Mouse (Mus musculus) embryonic facial prominence, embryonic 13.5 days (tissue): Measurements from ENCODE around the gene Lrrc52. TPM values are rescaled to one million over a fixed set of nuclear protein-coding genes. Genes with fewer than 3 reads are reported as not detected.

Experiments used
- ATAC-seq: fragments of 200-750 bp; cut with Nextera tagmentation; 2 replicates; pipeline ENCODE4 v1.8.0; 2017; ENCODE audit warnings: low read depth; ENCODE audit not compliant: insufficient number of reproducible peaks, insufficient read depth, low FRiP score, low TSS enrichment
- H3K27ac ChIP-seq: fragments of 300-500 bp; sonication (generic); 2 replicates; pipeline ENCODE4 v1.5.1; 2015; ENCODE audit warnings: moderate library complexity, mild to moderate bottlenecking, inconsistent platforms
- H3K27me3 ChIP-seq: fragments of 300-500 bp; sonication (generic); 2 replicates; pipeline ENCODE4 v1.6.1; 2015; ENCODE audit warnings: mild to moderate bottlenecking, inconsistent platforms
- H3K36me3 ChIP-seq: fragments of 300-500 bp; sonication (generic); 2 replicates; pipeline ENCODE4 v1.6.1; 2015; ENCODE audit warnings: mild to moderate bottlenecking, inconsistent platforms
- H3K4me1 ChIP-seq: fragments of 300-500 bp; sonication (generic); 2 replicates; pipeline ENCODE4 v1.6.1; 2015; ENCODE audit warnings: inconsistent platforms
- H3K4me2 ChIP-seq: fragments of 300-500 bp; sonication (generic); 2 replicates; pipeline ENCODE4 v1.6.1; 2015; ENCODE audit warnings: moderate library complexity, mild to moderate bottlenecking, inconsistent platforms
- H3K4me3 ChIP-seq: fragments of 300-500 bp; sonication (generic); 2 replicates; pipeline ENCODE4 v1.5.1; 2015; ENCODE audit warnings: mild to moderate bottlenecking, inconsistent platforms
- H3K9ac ChIP-seq: fragments of 300-500 bp; sonication (generic); 2 replicates; pipeline ENCODE4 v1.6.1; 2015; ENCODE audit warnings: mild to moderate bottlenecking, inconsistent platforms
- H3K9me3 ChIP-seq: fragments of 300-500 bp; sonication (generic); 2 replicates; pipeline ENCODE4 v1.6.1; 2016; ENCODE audit warnings: inconsistent platforms
- WGBS: fragments of 180-500 bp; shearing (Covaris S2); methylation state at CpG from one replicate; pipeline ENCODE4 v1.1.7; 2015; ENCODE audit warnings: mixed read lengths; 5-methylcytosine and 5-hydroxymethylcytosine counted together
- polyA plus RNA-seq: library from polyadenylated mRNA; unstranded; fragments of >200 nt; fragmentation: Nextera tagmentation; extraction: Ambion mirVana; gene quantifications from 2 replicates; pipeline ENCODE4 v1.2.1, GENCODE M21; 2015

The Lrrc52 gene
- polyA plus RNA-seq, 1 experiment from 2014 or later, result not detected

- no peaks in the 10 kb centered on the region for H3K4me1 ChIP-seq
- no peak overlapping the region for H3K4me3 ChIP-seq
- no peaks in the 10 kb centered on the region for H3K36me3 ChIP-seq
- no peak for ATAC-seq
- H3K27ac ChIP-seq, result no peak overlapping the region
- no peak overlapping the region for H3K9ac ChIP-seq
- H3K27me3 ChIP-seq, result no peaks in the 10 kb centered on the region
- H3K9me3 ChIP-seq, result no peaks in the 10 kb centered on the region
- no peak overlapping the region for H3K4me2 ChIP-seq
- 29% methylated on average over 4 of the region's 4 CpGs for WGBS
Measured at GRCm38 (mm10) chr1:167473585-167473984, 7.0 kb upstream of the Lrrc52 start.

GRCm38 (mm10) chr1:167467916-167468315 is 1.3 kb upstream of the Lrrc52 start:
- no peaks in the 10 kb centered on the region for H3K9me3 ChIP-seq
- 67% methylated on average over 5 of the region's 5 CpGs for WGBS

GRCm38 (mm10) chr1:167457311-167457710 is 9.3 kb downstream of the Lrrc52 start:
- Histone ChIP-seq H3K9me3 (no peaks in the 10 kb centered on the region), H3K36me3 (no peaks in the 10 kb centered on the region), H3K4me2 (no peak overlapping the region), H3K9ac (no peak overlapping the region), H3K4me1 (no peaks in the 10 kb centered on the region), H3K27ac (no peak overlapping the region), H3K4me3 (no peak overlapping the region), H3K27me3 (no peaks in the 10 kb centered on the region)
- no peak for ATAC-seq
- 65% methylated on average over 3 of the region's 3 CpGs for WGBS

More at GRCm38 (mm10) chr1:167467916-167468315, 1.3 kb upstream of the Lrrc52 start:
- Histone ChIP-seq H3K4me2 (no peak overlapping the region), H3K36me3 (no peaks in the 10 kb centered on the region), H3K4me3 (no peak overlapping the region), H3K27me3 (0 out of 2 replicates have a peak, but pooled peaks cover 3% of the 10 kb centered on the region), H3K27ac (no peak overlapping the region), H3K9ac (no peak overlapping the region), H3K4me1 (no peaks in the 10 kb centered on the region)
- no peak for ATAC-seq

GRCm38 (mm10) chr1:167453048-167453447 is 13.5 kb downstream of the Lrrc52 start:
- ATAC-seq, result no peak
- H3K27ac ChIP-seq, result no peak overlapping the region

DNA sequence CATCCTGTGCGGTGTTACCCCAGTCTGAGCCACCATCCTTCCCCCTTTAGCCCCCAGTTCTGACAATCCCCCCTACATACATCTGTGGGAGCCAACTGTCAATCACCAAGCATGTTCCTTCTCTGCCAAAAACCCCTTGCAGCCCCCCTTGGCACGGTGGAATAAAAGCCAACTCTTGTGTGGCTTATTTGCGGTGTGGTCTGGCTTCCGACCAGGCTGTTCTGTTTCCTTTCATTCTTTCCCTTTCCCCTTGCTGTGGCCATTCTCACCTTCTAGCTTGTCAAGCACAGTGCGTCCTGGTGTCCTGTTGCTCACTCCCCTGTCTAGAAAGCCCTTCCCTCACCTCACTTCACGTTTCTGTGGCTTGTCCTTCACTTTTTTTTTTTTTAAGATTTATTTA is 14.1 kb downstream of the Lrrc52 start:
- Histone ChIP-seq H3K4me2 (no peak overlapping the region), H3K36me3 (no peaks in the 10 kb centered on the region), H3K4me1 (no peaks in the 10 kb centered on the region), H3K9ac (no peak overlapping the region), H3K27ac (no peak overlapping the region), H3K4me3 (no peak overlapping the region), H3K9me3 (no peaks in the 10 kb centered on the region), H3K27me3 (no peaks in the 10 kb centered on the region)
- WGBS, result 66% methylated on average over 6 of the region's 6 CpGs
- no peak for ATAC-seq

More at GRCm38 (mm10) chr1:167453048-167453447, 13.5 kb downstream of the Lrrc52 start:
- Histone ChIP-seq H3K4me1 (no peaks in the 10 kb centered on the region), H3K4me2 (no peak overlapping the region), H3K36me3 (no peaks in the 10 kb centered on the region), H3K9me3 (no peaks in the 10 kb centered on the region), H3K9ac (no peak overlapping the region), H3K27me3 (no peaks in the 10 kb centered on the region), H3K4me3 (no peak overlapping the region)
- 86% methylated on average over 3 of the region's 3 CpGs for WGBS

DNA sequence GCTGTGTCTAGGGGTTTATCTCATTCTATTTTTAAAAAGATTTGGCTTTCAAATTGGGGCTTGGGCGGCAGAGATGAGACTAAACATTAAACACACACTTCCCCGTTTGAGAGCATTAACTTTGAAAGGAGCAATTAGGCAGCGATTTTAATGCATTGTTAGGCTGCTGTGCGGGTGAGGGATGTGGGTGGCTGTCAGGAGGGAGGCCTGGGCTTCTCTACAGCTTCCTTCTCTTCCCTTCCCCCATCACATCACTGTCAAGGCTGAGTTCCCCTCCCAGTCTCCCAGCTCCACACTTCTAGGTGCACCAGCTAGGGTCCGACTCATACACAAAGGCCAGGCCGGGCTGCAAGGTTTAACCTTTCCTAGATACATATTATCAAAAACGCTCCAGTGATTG is 18.0 kb downstream of the Lrrc52 start:
- Histone ChIP-seq H3K4me1 (no peaks in the 10 kb centered on the region), H3K9me3 (no peaks in the 10 kb centered on the region), H3K27me3 (no peaks in the 10 kb centered on the region), H3K4me2 (no peak overlapping the region), H3K4me3 (no peak overlapping the region), H3K36me3 (no peaks in the 10 kb centered on the region), H3K9ac (no peak overlapping the region), H3K27ac (no peak overlapping the region)
- WGBS, result 36% methylated on average over 7 of the region's 7 CpGs
- no peak for ATAC-seq

DNA sequence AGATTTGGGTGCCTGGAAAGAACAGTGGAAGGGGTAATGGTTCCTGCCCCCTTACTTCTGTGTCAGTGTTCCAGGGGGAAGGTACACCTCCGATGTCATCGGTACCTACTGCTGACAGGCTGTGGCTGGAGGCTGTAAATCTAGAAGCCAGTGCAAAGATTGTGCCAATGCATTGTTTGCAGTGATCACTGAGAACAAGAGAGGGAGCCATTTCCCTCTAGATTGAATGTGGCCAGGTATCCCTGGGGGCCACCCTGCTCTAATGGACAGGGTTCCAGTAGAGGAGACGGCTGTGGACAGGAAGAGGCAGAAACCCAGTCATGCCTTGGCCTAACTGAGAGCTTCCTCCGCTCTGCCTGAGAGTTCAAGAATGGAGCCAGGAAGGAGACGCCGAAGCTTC is 18.5 kb downstream of the Lrrc52 start:
- no peaks in the 10 kb centered on the region for H3K4me1 ChIP-seq
- H3K27ac ChIP-seq, result no peak overlapping the region

GRCm38 (mm10) chr1:167446516-167446915 is 20.1 kb downstream of the Lrrc52 start:
- Histone ChIP-seq H3K36me3 (no peaks in the 10 kb centered on the region), H3K9me3 (no peaks in the 10 kb centered on the region), H3K9ac (no peak overlapping the region), H3K4me3 (no peak overlapping the region), H3K27ac (no peak overlapping the region), H3K4me1 (no peaks in the 10 kb centered on the region), H3K4me2 (no peak overlapping the region), H3K27me3 (no peaks in the 10 kb centered on the region)
- ATAC-seq, result no peak
- WGBS, result 88% methylated on average over 6 of the region's 6 CpGs

More for the DNA sequence above, 18.5 kb downstream of the Lrrc52 start:
- Histone ChIP-seq H3K36me3 (no peaks in the 10 kb centered on the region), H3K4me3 (no peak overlapping the region), H3K27me3 (no peaks in the 10 kb centered on the region), H3K4me2 (no peak overlapping the region), H3K9me3 (no peaks in the 10 kb centered on the region), H3K9ac (no peak overlapping the region)
- ATAC-seq, result no peak
- 60% methylated on average over 6 of the region's 6 CpGs for WGBS

DNA sequence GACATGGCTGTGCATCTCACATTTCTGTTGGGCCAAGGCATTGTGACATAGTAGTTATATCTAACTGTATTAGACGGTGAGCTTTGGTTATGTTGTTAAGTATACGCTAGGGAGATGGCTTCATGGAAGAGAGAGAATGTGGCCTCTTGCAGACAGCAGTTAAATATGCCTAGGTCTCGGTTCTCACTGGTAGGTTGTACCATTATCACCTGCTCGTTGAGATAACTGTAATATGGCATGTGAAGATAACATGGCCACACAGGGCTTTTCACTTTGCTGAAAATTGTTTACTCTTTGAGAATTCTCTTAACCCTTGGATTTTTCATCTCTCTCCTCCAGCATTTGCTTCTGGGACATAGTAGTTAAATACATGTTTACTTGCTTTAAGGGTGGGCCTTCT is 21.4 kb downstream of the Lrrc52 start:
- Histone ChIP-seq H3K27ac (no peak overlapping the region), H3K4me3 (no peak overlapping the region), H3K9ac (no peak overlapping the region), H3K36me3 (no peaks in the 10 kb centered on the region), H3K4me2 (no peak overlapping the region), H3K4me1 (no peaks in the 10 kb centered on the region), H3K9me3 (no peaks in the 10 kb centered on the region), H3K27me3 (no peaks in the 10 kb centered on the region)
- WGBS, result 89% methylated on average over 4 of the region's 4 CpGs
- ATAC-seq, result no peak

- H3K4me1 ChIP-seq, result no peaks in the 10 kb centered on the region
- ATAC-seq, result no peak
- H3K27ac ChIP-seq, result no peak overlapping the region
- no peak overlapping the region for H3K9ac ChIP-seq
- WGBS, result 45% methylated on average over 9 of the region's 9 CpGs
- no peaks in the 10 kb centered on the region for H3K27me3 ChIP-seq
- no peaks in the 10 kb centered on the region for H3K36me3 ChIP-seq
- no peaks in the 10 kb centered on the region for H3K9me3 ChIP-seq
- H3K4me2 ChIP-seq, result no peak overlapping the region
- no peak overlapping the region for H3K4me3 ChIP-seq
Measured at GRCm38 (mm10) chr1:167438231-167438885, 28.2 kb downstream of the Lrrc52 start.

GRCm38 (mm10) chr1:167437091-167437490 is 29.5 kb downstream of the Lrrc52 start:
- no peaks in the 10 kb centered on the region for H3K4me1 ChIP-seq
- H3K27ac ChIP-seq, result no peak overlapping the region
- no peaks in the 10 kb centered on the region for H3K27me3 ChIP-seq
- no peak overlapping the region for H3K9ac ChIP-seq
- no peaks in the 10 kb centered on the region for H3K9me3 ChIP-seq
- no peaks in the 10 kb centered on the region for H3K36me3 ChIP-seq
- no peak overlapping the region for H3K4me2 ChIP-seq
- ATAC-seq, result no peak
- no peak overlapping the region for H3K4me3 ChIP-seq
- 66% methylated on average over 7 of the region's 7 CpGs for WGBS

DNA sequence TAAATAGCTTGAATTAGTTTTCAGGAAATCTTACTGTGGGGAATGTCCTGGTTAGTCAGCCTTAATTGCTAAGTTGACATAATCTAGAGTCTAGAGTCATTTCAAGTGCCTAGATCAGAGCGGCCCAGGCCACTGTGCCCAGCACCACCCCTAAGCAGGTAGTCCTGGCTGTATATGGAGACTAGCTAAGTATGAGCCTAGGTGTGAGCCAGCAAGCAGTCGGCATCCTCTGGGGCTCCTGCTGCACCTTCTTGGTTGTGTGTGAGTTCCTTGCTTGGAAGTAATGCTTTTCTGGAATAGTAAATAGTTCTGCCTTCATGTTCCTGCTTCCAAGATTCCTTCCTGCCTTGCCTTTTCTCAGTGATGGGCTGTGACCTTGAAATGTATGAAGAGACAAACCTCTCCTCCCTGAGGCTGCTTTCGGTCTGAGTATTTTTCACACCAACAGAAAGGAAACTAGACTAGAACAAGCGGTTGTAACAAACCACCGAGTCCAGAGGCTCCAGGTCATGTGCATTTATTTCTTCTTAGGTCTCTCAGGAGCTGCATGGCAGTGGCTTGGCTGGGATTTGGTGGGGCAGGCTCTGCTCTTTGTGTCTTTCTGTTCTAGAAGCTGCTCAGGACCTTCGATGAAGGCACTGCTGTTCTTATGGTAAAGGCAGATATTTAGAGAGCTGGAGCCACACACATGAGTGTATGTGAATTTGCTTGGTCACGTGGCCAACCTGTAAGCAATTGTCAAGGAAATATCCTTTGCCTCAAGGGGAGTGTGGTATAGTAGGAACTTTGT is 30.2 kb downstream of the Lrrc52 start:
- no peaks in the 10 kb centered on the region for H3K9me3 ChIP-seq
- peaks cover 2% of the 10 kb centered on the region; the same call in 1 of the 2 replicates for H3K4me1 ChIP-seq
- no peak overlapping the region for H3K4me3 ChIP-seq
- no peak overlapping the region for H3K9ac ChIP-seq
- 84% methylated on average over 7 of the region's 7 CpGs for WGBS
- no peaks in the 10 kb centered on the region for H3K36me3 ChIP-seq
- no peaks in the 10 kb centered on the region for H3K27me3 ChIP-seq
- H3K27ac ChIP-seq, result no peak overlapping the region
- no peak for ATAC-seq
- H3K4me2 ChIP-seq, result no peak overlapping the region
